Mouse (Mus musculus): ENCODE measurements at regions not wholly inside any gene's neighbourhood (a gene's known extent, or its start where the extent isn't known, plus 50 kb on each side); places are given as distances from the start of the nearest gene placed in this dataset.

GRCm38 (mm10) chr19:27032621-27033020 is 146.9 kb downstream of the Gm815 start:
- no peak for ATAC-seq (replicated peaks)
- Histone ChIP-seq H3K9me3 (no peaks in the 10 kb centered on the region), H3K4me1 (peaks cover 7% of the 10 kb centered on the region; the same call in 1 of the 2 replicates), H3K9ac (no peak overlapping the region), H3K27ac (no peak overlapping the region), H3K4me3 (no peak overlapping the region), H3K27me3 (replicated peaks) (no peaks in the 10 kb centered on the region), H3K4me2 (no peak overlapping the region), H3K36me3 (replicated peaks) (no peaks in the 10 kb centered on the region)
- 73% methylated on average over 5 of the region's 5 CpGs for WGBS

- peaks cover 3% of the 10 kb centered on the region for H3K4me1 ChIP-seq
- H3K4me2 ChIP-seq = no peak overlapping the region
- no peaks in the 10 kb centered on the region for H3K27me3 ChIP-seq (replicated peaks)
- H3K9ac ChIP-seq = no peak overlapping the region
- no peak for ATAC-seq (replicated peaks)
- 12% methylated on average over 3 of the region's 3 CpGs for WGBS
- H3K36me3 ChIP-seq (replicated peaks) = no peaks in the 10 kb centered on the region
- no peaks in the 10 kb centered on the region for H3K9me3 ChIP-seq
- H3K27ac ChIP-seq = no peak overlapping the region
- no peak overlapping the region for H3K4me3 ChIP-seq
Measured at GRCm38 (mm10) chr19:27038298-27038697, 152.6 kb downstream of the Gm815 start.

- Histone ChIP-seq H3K9me3 (no peaks in the 10 kb centered on the region), H3K27me3 (replicated peaks) (no peaks in the 10 kb centered on the region), H3K27ac (no peak overlapping the region), H3K4me1 (peaks cover 3% of the 10 kb centered on the region), H3K4me2 (no peak overlapping the region), H3K9ac (no peak overlapping the region), H3K4me3 (no peak overlapping the region), H3K36me3 (replicated peaks) (no peaks in the 10 kb centered on the region)
- WGBS = 61% methylated on average over 3 of the region's 3 CpGs
- no peak for ATAC-seq (replicated peaks)
Measured at GRCm38 (mm10) chr19:27040321-27041025, 154.8 kb downstream of the Gm815 start.

GRCm38 (mm10) chr19:27066449-27067181 is 149.7 kb upstream of the Vldlr start:
- H3K27ac ChIP-seq = peak overlapping the region; percentile 56
- peak overlapping the region; percentile 24; the same call in 1 of the 2 replicates for H3K4me2 ChIP-seq
- 48% methylated on average over 12 of the region's 12 CpGs for WGBS
- no peak overlapping the region for H3K4me3 ChIP-seq
- no peak overlapping the region for H3K9ac ChIP-seq
- H3K36me3 ChIP-seq (replicated peaks) = no peaks in the 10 kb centered on the region
- no peaks in the 10 kb centered on the region for H3K27me3 ChIP-seq (replicated peaks)
- no peaks in the 10 kb centered on the region for H3K9me3 ChIP-seq
- peak; percentile 85 for ATAC-seq (replicated peaks)
- H3K4me1 ChIP-seq = peaks cover 6% of the 10 kb centered on the region; the same call in 1 of the 2 replicates

GRCm38 (mm10) chr19:27073281-27073680 is 143.0 kb upstream of the Vldlr start:
- ATAC-seq (replicated peaks) = no peak
- H3K4me2 ChIP-seq = no peak overlapping the region
- H3K9me3 ChIP-seq = no peaks in the 10 kb centered on the region
- no peak overlapping the region for H3K27ac ChIP-seq
- H3K27me3 ChIP-seq (replicated peaks) = no peaks in the 10 kb centered on the region
- H3K4me3 ChIP-seq = no peak overlapping the region
- no peak overlapping the region for H3K9ac ChIP-seq
- no peaks in the 10 kb centered on the region for H3K36me3 ChIP-seq (replicated peaks)
- 69% methylated on average over 3 of the region's 3 CpGs for WGBS
- H3K4me1 ChIP-seq = no peaks in the 10 kb centered on the region

GRCm38 (mm10) chr19:27075019-27075418 is 141.3 kb upstream of the Vldlr start:
- WGBS = 85% methylated on average over 5 of the region's 5 CpGs
- no peak overlapping the region for H3K4me2 ChIP-seq
- H3K36me3 ChIP-seq (replicated peaks) = no peaks in the 10 kb centered on the region
- H3K9ac ChIP-seq = no peak overlapping the region
- ATAC-seq (replicated peaks) = no peak
- peak overlapping the region; percentile 60 for H3K27ac ChIP-seq
- H3K27me3 ChIP-seq (replicated peaks) = no peaks in the 10 kb centered on the region
- H3K4me1 ChIP-seq = no peaks in the 10 kb centered on the region
- H3K9me3 ChIP-seq = no peaks in the 10 kb centered on the region
- H3K4me3 ChIP-seq = no peak overlapping the region

- H3K9ac ChIP-seq = no peak overlapping the region
- no peaks in the 10 kb centered on the region for H3K4me1 ChIP-seq
- no peaks in the 10 kb centered on the region for H3K27me3 ChIP-seq (replicated peaks)
- no peak overlapping the region for H3K27ac ChIP-seq
- no peak overlapping the region for H3K4me3 ChIP-seq
- H3K9me3 ChIP-seq = no peaks in the 10 kb centered on the region
- ATAC-seq (replicated peaks) = no peak
- 64% methylated on average over 4 of the region's 4 CpGs for WGBS
- no peaks in the 10 kb centered on the region for H3K36me3 ChIP-seq (replicated peaks)
- H3K4me2 ChIP-seq = no peak overlapping the region
Measured at GRCm38 (mm10) chr19:27076920-27077512, 139.3 kb upstream of the Vldlr start.

GRCm38 (mm10) chr19:27087344-27087743 is 128.9 kb upstream of the Vldlr start:
- H3K27ac ChIP-seq = no peak overlapping the region
- no peaks in the 10 kb centered on the region for H3K27me3 ChIP-seq (replicated peaks)
- H3K4me3 ChIP-seq = no peak overlapping the region
- H3K9ac ChIP-seq = no peak overlapping the region
- H3K36me3 ChIP-seq (replicated peaks) = no peaks in the 10 kb centered on the region
- no peak overlapping the region for H3K4me2 ChIP-seq
- no peaks in the 10 kb centered on the region for H3K9me3 ChIP-seq
- WGBS = 86% methylated on average over 2 of the region's 2 CpGs
- no peaks in the 10 kb centered on the region for H3K4me1 ChIP-seq
- no peak for ATAC-seq (replicated peaks)

GRCm38 (mm10) chr19:27087833-27088232 is 128.5 kb upstream of the Vldlr start:
- H3K4me3 ChIP-seq = no peak overlapping the region
- no peak for ATAC-seq (replicated peaks)
- no peak overlapping the region for H3K9ac ChIP-seq
- no peak overlapping the region for H3K27ac ChIP-seq
- no peaks in the 10 kb centered on the region for H3K4me1 ChIP-seq
- H3K27me3 ChIP-seq (replicated peaks) = no peaks in the 10 kb centered on the region
- H3K36me3 ChIP-seq (replicated peaks) = no peaks in the 10 kb centered on the region
- H3K9me3 ChIP-seq = no peaks in the 10 kb centered on the region
- WGBS = 86% methylated on average over 5 of the region's 5 CpGs
- H3K4me2 ChIP-seq = no peak overlapping the region

- no peaks in the 10 kb centered on the region for H3K4me1 ChIP-seq
- ATAC-seq (replicated peaks) = no peak
- no peaks in the 10 kb centered on the region for H3K27me3 ChIP-seq (replicated peaks)
- H3K4me3 ChIP-seq = no peak overlapping the region
- no peak overlapping the region for H3K27ac ChIP-seq
- H3K36me3 ChIP-seq (replicated peaks) = no peaks in the 10 kb centered on the region
- 96% methylated on average over 1 of the region's 1 CpGs for WGBS
- H3K9me3 ChIP-seq = no peaks in the 10 kb centered on the region
- H3K4me2 ChIP-seq = no peak overlapping the region
- no peak overlapping the region for H3K9ac ChIP-seq
Measured at GRCm38 (mm10) chr19:27089099-27089498, 127.2 kb upstream of the Vldlr start.

- Histone ChIP-seq H3K9ac (no peak overlapping the region), H3K27ac (no peak overlapping the region), H3K4me3 (no peak overlapping the region), H3K36me3 (replicated peaks) (no peaks in the 10 kb centered on the region), H3K9me3 (no peaks in the 10 kb centered on the region), H3K4me2 (no peak overlapping the region), H3K4me1 (0 out of 2 replicates have a peak, but pooled peaks cover 4% of the 10 kb centered on the region), H3K27me3 (replicated peaks) (no peaks in the 10 kb centered on the region)
- WGBS = 91% methylated on average over 2 of the region's 2 CpGs
- ATAC-seq (replicated peaks) = no peak
Measured at GRCm38 (mm10) chr19:27091603-27092002, 124.7 kb upstream of the Vldlr start.

- 36% methylated on average over 13 of the region's 13 CpGs for WGBS
- Histone ChIP-seq H3K36me3 (replicated peaks) (no peaks in the 10 kb centered on the region), H3K27me3 (replicated peaks) (no peaks in the 10 kb centered on the region), H3K4me2 (peak overlapping the region; percentile 26; the same call in 1 of the 2 replicates), H3K4me1 (0 out of 2 replicates have a peak, but pooled peaks cover 4% of the 10 kb centered on the region), H3K4me3 (no peak overlapping the region), H3K27ac (peak overlapping the region; percentile 65), H3K9me3 (no peaks in the 10 kb centered on the region), H3K9ac (0 out of 2 replicates have a peak overlapping the region, but pooled peaks have one; percentile 19)
- ATAC-seq (replicated peaks) = peak; percentile 89
Measured at GRCm38 (mm10) chr19:27094777-27095478, 121.4 kb upstream of the Vldlr start.

All from midbrain, embryonic 15.5 days (tissue).